Mouse (Mus musculus): ENCODE results near the gene Tbc1d4. TPM values are rescaled to one million over a fixed set of nuclear protein-coding genes. Genes with fewer than 3 reads are reported as not detected.

The Tbc1d4 gene
- polyA plus RNA-seq, 1 experiment: 3.6 TPM

DNA sequence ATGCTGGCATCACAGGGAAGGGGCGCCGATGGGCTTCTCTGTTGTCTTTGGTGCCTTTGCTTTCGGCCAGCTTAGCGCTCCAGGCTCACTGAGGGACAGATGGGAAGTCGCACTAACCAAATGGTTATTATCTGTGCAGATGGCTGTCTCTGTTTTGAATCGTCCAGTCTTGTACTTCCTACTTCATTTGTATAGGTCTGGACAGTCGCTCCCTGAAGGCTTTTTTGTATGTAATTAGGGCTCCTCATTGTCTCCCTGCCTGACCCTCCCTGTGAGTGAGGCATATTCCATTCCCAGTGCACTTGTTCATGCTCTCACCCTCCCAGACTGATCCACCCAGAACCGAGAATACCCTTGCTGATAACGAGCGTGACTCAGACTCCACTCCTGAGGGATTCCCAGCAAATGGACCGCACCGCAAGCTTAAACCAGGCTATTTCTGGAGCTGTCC is 47.7 kb downstream of the Tbc1d4 start:
- no peak for TF ChIP-seq SRF (IDR thresholded peaks at IDR 0.05; ENCODE audit: control insufficient read depth, insufficient read length, low read depth)
- TF ChIP-seq REST (IDR thresholded peaks at IDR 0.05; ENCODE audit: insufficient read depth, insufficient read length): no peak
- peak in 1 of 3 experiments; percentile 41 for TF ChIP-seq MYOD1 (IDR thresholded peaks at IDR 0.05; ENCODE audit: control insufficient read depth in 1 of 3, insufficient read length in 2 of 3, low read depth in 2 of 3)
- TF ChIP-seq USF1 (IDR thresholded peaks at IDR 0.05; ENCODE audit: low read depth): no peak
- TF ChIP-seq E2F4 (IDR thresholded peaks at IDR 0.05; ENCODE audit: insufficient read depth): no peak
- no peak for TF ChIP-seq CEBPB (IDR thresholded peaks at IDR 0.05; ENCODE audit: insufficient read depth, poor library complexity, severe bottlenecking)
- no peak for TF ChIP-seq MAX (IDR thresholded peaks at IDR 0.05; ENCODE audit: low read depth)
- no peak for TF ChIP-seq POLR2AphosphoS2 (IDR thresholded peaks at IDR 0.05; ENCODE audit: insufficient read length, low read depth)
- TF ChIP-seq TCF3 (IDR thresholded peaks at IDR 0.05; ENCODE audit: insufficient read length, low read depth): no peak
- TF ChIP-seq MYOG (IDR thresholded peaks at IDR 0.05; ENCODE audit: control insufficient read depth in 1 of 3, insufficient read depth in 1 of 3, insufficient read length in 2 of 3, low read depth in 2 of 3): peak in 1 of 3 experiments; percentile 81
- TF ChIP-seq TCF12 (IDR thresholded peaks at IDR 0.05; ENCODE audit: insufficient read depth, poor library complexity, severe bottlenecking): peak; percentile 63
- TF ChIP-seq POLR2A (IDR thresholded peaks at IDR 0.05; ENCODE audit: insufficient read length, low read depth): no peak
- no peaks in the 10 kb centered on the region for H3K27me3 ChIP-seq (ENCODE audit: control insufficient read depth, insufficient read depth, insufficient read length)
- no peak overlapping the region for H3ac ChIP-seq (ENCODE audit: control insufficient read depth, insufficient read length)
- H3K4me2 ChIP-seq (ENCODE audit: low read depth): peak overlapping the region; percentile 62
- H3K4me3 ChIP-seq: no peak overlapping the region
- H3K79me2 ChIP-seq (ENCODE audit: control insufficient read depth, insufficient read depth): no peaks in the 10 kb centered on the region
- no peaks in the 10 kb centered on the region for H3K36me3 ChIP-seq (ENCODE audit: control insufficient read depth, insufficient read depth)

DNA sequence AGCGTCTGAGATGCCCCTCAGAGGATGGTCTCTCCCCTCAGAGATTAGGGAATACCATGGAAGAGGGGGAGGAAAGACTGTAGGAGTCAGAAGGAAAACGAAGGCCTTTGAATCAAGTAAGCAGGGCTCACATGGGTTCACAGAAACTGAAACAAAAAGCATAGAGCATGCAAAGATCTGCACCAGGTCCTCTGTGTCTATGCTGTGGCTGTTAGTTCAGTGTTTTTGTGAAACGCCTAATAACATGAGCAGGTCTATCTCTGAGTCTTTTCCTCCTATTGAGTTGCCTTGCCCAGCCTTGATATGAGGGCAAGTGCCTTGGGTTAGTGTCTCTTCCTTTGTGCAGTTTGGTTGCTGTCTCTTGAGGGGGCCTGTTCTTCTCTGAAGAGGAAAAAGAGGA is 49.5 kb downstream of the Tbc1d4 start:
- TF ChIP-seq REST (IDR thresholded peaks at IDR 0.05; ENCODE audit: insufficient read depth, insufficient read length) (no peak), MYOD1 (IDR thresholded peaks at IDR 0.05; ENCODE audit: control insufficient read depth in 1 of 3, insufficient read length in 2 of 3, low read depth in 2 of 3) (no peak), USF1 (IDR thresholded peaks at IDR 0.05; ENCODE audit: low read depth) (no peak), MAX (IDR thresholded peaks at IDR 0.05; ENCODE audit: low read depth) (no peak), POLR2A (IDR thresholded peaks at IDR 0.05; ENCODE audit: insufficient read length, low read depth) (no peak), CEBPB (IDR thresholded peaks at IDR 0.05; ENCODE audit: insufficient read depth, poor library complexity, severe bottlenecking) (no peak), TCF3 (IDR thresholded peaks at IDR 0.05; ENCODE audit: insufficient read length, low read depth) (no peak), E2F4 (IDR thresholded peaks at IDR 0.05; ENCODE audit: insufficient read depth) (no peak), MYOG (IDR thresholded peaks at IDR 0.05; ENCODE audit: control insufficient read depth in 1 of 3, insufficient read depth in 1 of 3, insufficient read length in 2 of 3, low read depth in 2 of 3) (no peak), TCF12 (IDR thresholded peaks at IDR 0.05; ENCODE audit: insufficient read depth, poor library complexity, severe bottlenecking) (no peak), POLR2AphosphoS2 (IDR thresholded peaks at IDR 0.05; ENCODE audit: insufficient read length, low read depth) (no peak), SRF (IDR thresholded peaks at IDR 0.05; ENCODE audit: control insufficient read depth, insufficient read length, low read depth) (no peak)
- H3K4me3 ChIP-seq: no peak overlapping the region
- no peaks in the 10 kb centered on the region for H3K79me2 ChIP-seq (ENCODE audit: control insufficient read depth, insufficient read depth)
- no peak overlapping the region for H3ac ChIP-seq (ENCODE audit: control insufficient read depth, insufficient read length)
- H3K36me3 ChIP-seq (ENCODE audit: control insufficient read depth, insufficient read depth): no peaks in the 10 kb centered on the region
- no peaks in the 10 kb centered on the region for H3K27me3 ChIP-seq (ENCODE audit: control insufficient read depth, insufficient read depth, insufficient read length)
- no peak overlapping the region for H3K4me2 ChIP-seq (ENCODE audit: low read depth)

DNA sequence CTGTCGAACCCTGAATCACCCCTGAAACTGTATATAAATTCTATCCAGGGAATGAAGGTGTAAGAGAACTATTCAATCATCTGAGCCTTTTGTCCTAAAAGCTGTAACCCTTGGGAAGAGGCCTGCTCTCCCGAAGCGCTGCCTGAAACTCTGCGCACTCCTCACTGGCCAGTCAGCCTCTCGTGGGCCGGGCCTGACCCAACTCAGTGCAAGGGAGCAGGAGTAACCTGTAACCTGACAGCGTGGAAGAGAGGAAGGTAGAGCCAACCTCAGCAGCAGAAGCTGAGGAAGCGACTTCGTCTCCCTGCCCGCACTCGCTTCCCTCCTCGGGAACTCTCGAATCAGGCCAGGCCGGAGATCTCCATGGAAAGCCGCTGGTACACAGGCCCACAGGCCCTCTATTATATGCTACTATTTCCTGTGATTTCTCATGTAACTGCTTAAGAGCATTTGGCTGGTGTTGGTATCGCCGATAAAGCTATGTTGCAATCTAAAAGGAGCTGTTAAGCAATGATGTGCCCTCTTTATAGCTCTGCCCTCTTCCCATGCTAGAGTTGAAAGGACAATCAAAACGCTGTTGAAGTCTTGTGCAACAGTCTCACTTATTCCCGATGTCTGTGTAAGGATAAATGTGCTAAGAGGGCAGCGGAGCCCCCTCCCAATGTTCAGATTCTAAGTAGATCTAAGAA is 60.0 kb downstream of the Tbc1d4 start:
- Histone ChIP-seq H3K27me3 (ENCODE audit: control insufficient read depth, insufficient read depth, insufficient read length) (no peaks in the 10 kb centered on the region), H3K36me3 (ENCODE audit: control insufficient read depth, insufficient read depth) (no peaks in the 10 kb centered on the region), H3ac (ENCODE audit: control insufficient read depth, insufficient read length) (no peak overlapping the region), H3K4me3 (no peak overlapping the region), H3K4me2 (ENCODE audit: low read depth) (no peak overlapping the region), H3K79me2 (ENCODE audit: control insufficient read depth, insufficient read depth) (no peaks in the 10 kb centered on the region)
- TF ChIP-seq E2F4 (IDR thresholded peaks at IDR 0.05; ENCODE audit: insufficient read depth) (no peak), REST (IDR thresholded peaks at IDR 0.05; ENCODE audit: insufficient read depth, insufficient read length) (no peak), TCF12 (IDR thresholded peaks at IDR 0.05; ENCODE audit: insufficient read depth, poor library complexity, severe bottlenecking) (no peak), USF1 (IDR thresholded peaks at IDR 0.05; ENCODE audit: low read depth) (no peak), MAX (IDR thresholded peaks at IDR 0.05; ENCODE audit: low read depth) (no peak), SRF (IDR thresholded peaks at IDR 0.05; ENCODE audit: control insufficient read depth, insufficient read length, low read depth) (no peak), CEBPB (IDR thresholded peaks at IDR 0.05; ENCODE audit: insufficient read depth, poor library complexity, severe bottlenecking) (no peak), POLR2A (IDR thresholded peaks at IDR 0.05; ENCODE audit: insufficient read length, low read depth) (no peak), MYOD1 (IDR thresholded peaks at IDR 0.05; ENCODE audit: control insufficient read depth in 1 of 3, insufficient read length in 2 of 3, low read depth in 2 of 3) (no peak), TCF3 (IDR thresholded peaks at IDR 0.05; ENCODE audit: insufficient read length, low read depth) (no peak), MYOG (IDR thresholded peaks at IDR 0.05; ENCODE audit: control insufficient read depth in 1 of 3, insufficient read depth in 1 of 3, insufficient read length in 2 of 3, low read depth in 2 of 3) (no peak), POLR2AphosphoS2 (IDR thresholded peaks at IDR 0.05; ENCODE audit: insufficient read length, low read depth) (no peak)

DNA sequence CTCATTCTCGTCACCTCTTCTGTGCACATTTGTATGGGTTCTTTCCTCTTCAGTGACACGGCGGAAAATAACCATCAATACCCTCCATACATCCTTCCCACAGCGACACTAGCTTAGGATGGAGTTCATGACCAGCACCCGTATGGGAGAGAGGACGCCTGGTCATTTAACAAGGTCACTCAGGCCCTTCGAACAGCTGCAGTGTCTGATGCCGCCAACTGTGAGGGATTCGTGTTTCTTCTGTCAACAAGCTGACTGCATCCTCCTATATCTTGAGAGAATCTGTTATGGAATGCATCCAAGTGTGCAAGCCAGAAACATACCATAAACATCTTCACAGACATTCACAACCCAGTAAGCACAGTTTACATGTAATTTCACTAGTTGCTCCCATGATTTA is 67.1 kb downstream of the Tbc1d4 start:
- TF ChIP-seq MYOG (IDR thresholded peaks at IDR 0.05; ENCODE audit: control insufficient read depth in 1 of 3, insufficient read depth in 1 of 3, insufficient read length in 2 of 3, low read depth in 2 of 3): peak; percentile 32 to 82 (median 47)
- no peak for TF ChIP-seq POLR2A (IDR thresholded peaks at IDR 0.05; ENCODE audit: insufficient read length, low read depth)
- TF ChIP-seq TCF3 (IDR thresholded peaks at IDR 0.05; ENCODE audit: insufficient read length, low read depth): peak; percentile 33
- TF ChIP-seq USF1 (IDR thresholded peaks at IDR 0.05; ENCODE audit: low read depth): no peak
- peak; percentile 33 for TF ChIP-seq TCF12 (IDR thresholded peaks at IDR 0.05; ENCODE audit: insufficient read depth, poor library complexity, severe bottlenecking)
- peak in 2 of 3 experiments; percentile 80 to 89 for TF ChIP-seq MYOD1 (IDR thresholded peaks at IDR 0.05; ENCODE audit: control insufficient read depth in 1 of 3, insufficient read length in 2 of 3, low read depth in 2 of 3)

More for the DNA sequence above, 67.1 kb downstream of the Tbc1d4 start:
- H3K79me2 ChIP-seq (ENCODE audit: control insufficient read depth, insufficient read depth): no peaks in the 10 kb centered on the region
- H3ac ChIP-seq (ENCODE audit: control insufficient read depth, insufficient read length): no peak overlapping the region
- no peaks in the 10 kb centered on the region for H3K36me3 ChIP-seq (ENCODE audit: control insufficient read depth, insufficient read depth)
- H3K27me3 ChIP-seq (ENCODE audit: control insufficient read depth, insufficient read depth, insufficient read length): no peaks in the 10 kb centered on the region
- H3K4me3 ChIP-seq: no peak overlapping the region
- no peak overlapping the region for H3K4me2 ChIP-seq (ENCODE audit: low read depth)

All from myocyte (in vitro differentiated cells).